Mouse (Mus musculus) thymus, postnatal 0 days (tissue): ENCODE results near the gene Aldh3a2. TPM values are rescaled to one million over a fixed set of nuclear protein-coding genes. Genes with fewer than 3 reads are reported as not detected.
"Not testable (repeated sequence)": the region's sequence is repeated elsewhere in the genome, so short reads cannot be mapped to it uniquely, and the experiment has no call there.

Experiments
- DNase-seq: peaks from one replicate; pipeline ENCODE4 v3.0.0-alpha.2; 2015; ENCODE audit warnings: low spot score
- polyA plus RNA-seq: library from polyadenylated mRNA; unstranded; fragments of >200 nt; fragmentation: Nextera tagmentation; extraction: Ambion mirVana; gene quantifications from 2 replicates; pipeline ENCODE4 v1.2.1, GENCODE M21; 2015

Gene Aldh3a2
- polyA plus RNA-seq, 1 experiment from 2014 or later, result 43.3 TPM

DNA sequence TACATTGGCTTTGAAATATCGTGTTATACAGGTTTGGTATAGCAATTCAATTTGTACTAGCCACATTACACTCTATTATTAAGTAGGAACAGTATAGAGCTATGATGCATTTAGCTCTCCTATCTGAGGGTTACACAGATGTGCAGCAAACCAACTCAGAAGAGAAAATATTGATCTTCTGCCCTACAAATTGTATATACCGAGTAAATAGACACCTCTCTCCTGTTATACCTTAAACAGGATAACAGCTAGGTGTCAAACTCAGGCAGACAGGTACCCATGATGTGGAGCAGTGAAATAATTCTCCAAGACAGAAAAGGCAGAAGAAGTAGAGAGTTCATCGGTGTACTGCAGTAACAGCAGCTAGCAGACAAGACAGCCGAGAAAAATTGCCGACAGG, 91.5 kb downstream of the Aldh3a2 start:
- DNase-seq, result no peak

DNA sequence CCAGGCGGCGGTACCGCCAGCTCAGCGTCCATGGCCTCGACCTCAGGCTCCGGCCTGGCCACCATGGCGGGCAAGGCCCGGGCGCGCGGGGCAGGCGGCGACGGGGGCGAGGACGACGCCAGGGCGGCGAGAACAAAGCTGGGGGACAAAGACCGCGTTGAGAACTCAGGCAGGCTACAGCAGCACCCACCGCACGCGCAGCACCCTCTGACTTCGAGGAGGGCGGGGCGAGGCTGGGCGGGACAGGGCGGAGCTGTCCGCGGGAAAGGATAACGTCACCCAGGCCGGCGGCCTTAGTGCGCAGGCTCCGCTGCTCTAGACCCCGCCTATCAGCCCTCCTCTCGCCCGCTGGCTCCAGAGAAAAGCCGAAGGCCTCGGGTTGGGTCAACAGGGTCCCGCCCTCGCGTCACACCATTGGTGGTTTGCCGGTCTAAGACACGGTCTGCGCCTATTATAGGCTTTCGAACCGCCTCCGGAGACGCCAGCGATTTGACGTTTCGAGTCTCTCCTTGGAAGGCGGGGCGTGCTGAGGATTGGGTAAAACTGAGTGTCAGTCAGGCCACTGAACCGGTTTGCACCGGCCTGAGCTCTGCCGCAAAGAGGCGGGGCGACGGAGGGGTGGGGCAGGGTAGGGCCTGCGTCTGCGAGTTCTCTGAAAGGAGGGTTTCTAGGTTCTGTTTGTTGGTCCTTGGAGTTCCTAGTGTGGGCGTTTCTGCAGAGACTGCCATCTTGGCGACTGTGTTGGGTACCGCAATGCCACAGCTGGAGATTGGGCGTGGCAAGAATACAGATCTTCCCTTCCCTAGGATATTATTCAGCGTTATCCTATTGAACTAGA, 92.2 kb downstream of the Aldh3a2 start, which contains the start of gene Usp22:
Gene Usp22, minus strand, starts transcription at position 235 of the 838 bp plus-strand sequence.
- peak; percentile 100 for DNase-seq

GRCm38 (mm10) chr11:61174291-61174820, 92.9 kb downstream of the Aldh3a2 start:
- DNase-seq, result peak; percentile 76

GRCm38 (mm10) chr11:61173477-61173876, 93.8 kb downstream of the Aldh3a2 start:
- DNase-seq, result not testable (repeated sequence)

Other genes with a start within 250 kb of the Aldh3a2 start
- gene Kcnj12, start 244.9 kb downstream of the Aldh3a2 start, polyA plus RNA-seq, result 0.05 and 0.10 TPM in 2 replicates
- 51.8 and 56.0 TPM in 2 replicates for gene Tnfrsf13b, start 140.7 kb downstream of the Aldh3a2 start, polyA plus RNA-seq
- 51.3 and 53.9 TPM in 2 replicates for gene Usp22, start 92.4 kb downstream of the Aldh3a2 start, polyA plus RNA-seq
- 1.6 and 2.2 TPM in 2 replicates for gene Aldh3a1, start 59.9 kb downstream of the Aldh3a2 start, polyA plus RNA-seq
- gene Slc47a2, start 75.4 kb upstream of the Aldh3a2 start, polyA plus RNA-seq, result 0.67 and 0.82 TPM in 2 replicates
- 1.3 and 1.7 TPM in 2 replicates for gene Slc47a1, start 110.9 kb upstream of the Aldh3a2 start, polyA plus RNA-seq
- not detected in 2 replicates for gene Rnf112, start 186.7 kb upstream of the Aldh3a2 start, polyA plus RNA-seq
- gene Mfap4, start 218.0 kb upstream of the Aldh3a2 start, polyA plus RNA-seq, result 5.5 and 10.7 TPM in 2 replicates
- gene Mapk7, start 226.9 kb upstream of the Aldh3a2 start, polyA plus RNA-seq, result 26.0 and 26.2 TPM in 2 replicates
- gene B9d1, start 237.7 kb upstream of the Aldh3a2 start, polyA plus RNA-seq, result 6.7 and 8.9 TPM in 2 replicates